Mouse (Mus musculus) liver, embryonic 12.5 days (tissue): ENCODE measurements around the gene U2af1l4. TPM values are rescaled to one million over a fixed set of nuclear protein-coding genes. Genes with fewer than 3 reads are reported as not detected.

Source experiments
- ATAC-seq: fragments of 200-750 bp; cut with Nextera tagmentation; 2 replicates; pipeline ENCODE4 v1.8.0; 2017; ENCODE audit warnings: moderate number of reproducible peaks, mild to moderate bottlenecking, moderate library complexity
- H3K27ac ChIP-seq: fragments of 300-500 bp; sonication (generic); 2 replicates; pipeline ENCODE4 v1.5.1; 2016; ENCODE audit warnings: mild to moderate bottlenecking
- H3K27me3 ChIP-seq: fragments of 300-500 bp; sonication (generic); replicated peaks from 2 replicates; pipeline ENCODE4 v1.6.1; 2016; ENCODE audit warnings: mild to moderate bottlenecking, moderate library complexity
- H3K36me3 ChIP-seq: fragments of 300-500 bp; sonication (generic); 2 replicates; pipeline ENCODE4 v1.6.1; 2016; ENCODE audit warnings: mild to moderate bottlenecking, moderate library complexity
- H3K4me1 ChIP-seq: fragments of 300-500 bp; sonication (generic); 2 replicates; pipeline ENCODE4 v1.6.1; 2016
- H3K4me2 ChIP-seq: fragments of 300-500 bp; sonication (generic); 2 replicates; pipeline ENCODE4 v1.6.1; 2016; ENCODE audit warnings: mild to moderate bottlenecking, moderate library complexity
- H3K4me3 ChIP-seq: fragments of 300-500 bp; sonication (generic); 2 replicates; pipeline ENCODE4 v1.5.1; 2016; ENCODE audit warnings: mild to moderate bottlenecking, moderate library complexity
- H3K9ac ChIP-seq: fragments of 300-500 bp; sonication (generic); 2 replicates; pipeline ENCODE4 v1.6.1; 2016; ENCODE audit warnings: mild to moderate bottlenecking, moderate library complexity
- H3K9me3 ChIP-seq: fragments of 300-500 bp; sonication (generic); replicated peaks from 2 replicates; pipeline ENCODE4 v1.6.1; 2016; ENCODE audit warnings: mild to moderate bottlenecking, moderate library complexity
- WGBS: fragments of 180-500 bp; shearing (Covaris S2); methylation state at CpG from one replicate; pipeline ENCODE4 v1.1.7; 2016; ENCODE audit not compliant: insufficient replicate concordance; 5-methylcytosine and 5-hydroxymethylcytosine counted together
- polyA plus RNA-seq: library from polyadenylated mRNA; unstranded; fragments of >200 nt; fragmentation: Nextera tagmentation; extraction: Ambion mirVana; gene quantifications from 2 replicates; pipeline ENCODE4 v1.2.1, GENCODE M21; 2016

The U2af1l4 gene
- polyA plus RNA-seq, 1 experiment from 2014 or later: 55.1 TPM

- Histone ChIP-seq H3K4me2 (no peak overlapping the region), H3K4me3 (no peak overlapping the region), H3K9ac (no peak overlapping the region), H3K9me3 (no peaks in the 10 kb centered on the region), H3K27ac (no peak overlapping the region), H3K27me3 (no peaks in the 10 kb centered on the region), H3K4me1 (peaks cover 21% of the 10 kb centered on the region), H3K36me3 (peaks cover 82% of the 10 kb centered on the region)
- 87% methylated on average over 11 of the region's 11 CpGs for WGBS
- no peak for ATAC-seq
Measured at GRCm38 (mm10) chr7:30567555-30567954, 4.5 kb downstream of the U2af1l4 start.

- H3K9ac ChIP-seq: no peak overlapping the region
- peaks cover 20% of the 10 kb centered on the region for H3K4me1 ChIP-seq
- no peaks in the 10 kb centered on the region for H3K27me3 ChIP-seq
- peaks cover 98% of the 10 kb centered on the region for H3K36me3 ChIP-seq
- WGBS: 59% methylated on average over 5 of the region's 5 CpGs
- H3K4me3 ChIP-seq: no peak overlapping the region
- H3K27ac ChIP-seq: 0 out of 2 replicates have a peak overlapping the region, but pooled peaks have one; percentile 43
- H3K9me3 ChIP-seq: no peaks in the 10 kb centered on the region
- ATAC-seq: 0 out of 2 replicates have a peak, but pooled peaks have one; percentile 36
- H3K4me2 ChIP-seq: no peak overlapping the region
Measured at GRCm38 (mm10) chr7:30572389-30572788, 9.3 kb downstream of the U2af1l4 start.

- Histone ChIP-seq H3K9me3 (no peaks in the 10 kb centered on the region), H3K4me3 (no peak overlapping the region), H3K9ac (no peak overlapping the region), H3K27ac (no peak overlapping the region), H3K36me3 (peaks cover 100% of the 10 kb centered on the region), H3K4me1 (peaks cover 20% of the 10 kb centered on the region), H3K27me3 (no peaks in the 10 kb centered on the region), H3K4me2 (no peak overlapping the region)
- ATAC-seq: no peak
- WGBS: 74% methylated on average over 2 of the region's 2 CpGs
Measured at GRCm38 (mm10) chr7:30572969-30573368, 9.9 kb downstream of the U2af1l4 start.

- 86% methylated on average over 8 of the region's 8 CpGs for WGBS
- H3K4me2 ChIP-seq: no peak overlapping the region
- no peak overlapping the region for H3K9ac ChIP-seq
- H3K27me3 ChIP-seq: no peaks in the 10 kb centered on the region
- H3K27ac ChIP-seq: no peak overlapping the region
- no peaks in the 10 kb centered on the region for H3K4me1 ChIP-seq
- H3K4me3 ChIP-seq: no peak overlapping the region
- no peaks in the 10 kb centered on the region for H3K9me3 ChIP-seq
- no peak for ATAC-seq
- peaks cover 100% of the 10 kb centered on the region for H3K36me3 ChIP-seq
Measured at GRCm38 (mm10) chr7:30579950-30580349, 16.8 kb downstream of the U2af1l4 start.

GRCm38 (mm10) chr7:30581547-30581946, 18.4 kb downstream of the U2af1l4 start:
- 93% methylated on average over 16 of the region's 16 CpGs for WGBS
- Histone ChIP-seq H3K4me3 (no peak overlapping the region), H3K4me2 (no peak overlapping the region), H3K4me1 (peaks cover 4% of the 10 kb centered on the region), H3K27me3 (no peaks in the 10 kb centered on the region), H3K9me3 (no peaks in the 10 kb centered on the region), H3K27ac (no peak overlapping the region), H3K36me3 (peaks cover 100% of the 10 kb centered on the region), H3K9ac (no peak overlapping the region)
- no peak for ATAC-seq

- Histone ChIP-seq H3K36me3 (peaks cover 77% of the 10 kb centered on the region), H3K4me1 (peaks cover 16% of the 10 kb centered on the region), H3K9ac (no peak overlapping the region), H3K4me2 (no peak overlapping the region), H3K9me3 (no peaks in the 10 kb centered on the region), H3K27ac (no peak overlapping the region), H3K4me3 (no peak overlapping the region), H3K27me3 (no peaks in the 10 kb centered on the region)
- WGBS: 91% methylated on average over 10 of the region's 10 CpGs
- ATAC-seq: no peak
Measured at GRCm38 (mm10) chr7:30584339-30584738, 21.2 kb downstream of the U2af1l4 start.

GRCm38 (mm10) chr7:30585170-30585569, 22.1 kb downstream of the U2af1l4 start:
- H3K9me3 ChIP-seq: no peaks in the 10 kb centered on the region
- WGBS: 95% methylated on average over 7 of the region's 7 CpGs
- no peak overlapping the region for H3K4me2 ChIP-seq
- no peak overlapping the region for H3K27ac ChIP-seq
- H3K4me1 ChIP-seq: peaks cover 21% of the 10 kb centered on the region
- ATAC-seq: no peak
- H3K27me3 ChIP-seq: no peaks in the 10 kb centered on the region
- H3K4me3 ChIP-seq: no peak overlapping the region
- H3K36me3 ChIP-seq: peaks cover 68% of the 10 kb centered on the region
- no peak overlapping the region for H3K9ac ChIP-seq

- Histone ChIP-seq H3K9ac (peak overlapping the region; percentile 100; the same call in 1 of the 2 replicates), H3K4me1 (peaks cover 21% of the 10 kb centered on the region), H3K4me3 (peak overlapping the region; percentile 100), H3K9me3 (no peaks in the 10 kb centered on the region), H3K36me3 (peaks cover 55% of the 10 kb centered on the region), H3K4me2 (peak overlapping the region; percentile 94), H3K27me3 (no peaks in the 10 kb centered on the region), H3K27ac (no peak overlapping the region)
- WGBS: 86% methylated on average over 28 of the region's 28 CpGs
- ATAC-seq: no peak
Measured at GRCm38 (mm10) chr7:30586455-30587020, 23.4 kb downstream of the U2af1l4 start.

GRCm38 (mm10) chr7:30587842-30588667, 25.0 kb downstream of the U2af1l4 start:
- H3K9ac ChIP-seq: peak overlapping the region; percentile 100
- WGBS: under 1% methylated on average over 67 of the region's 67 CpGs
- H3K27me3 ChIP-seq: no peaks in the 10 kb centered on the region
- no peaks in the 10 kb centered on the region for H3K9me3 ChIP-seq
- H3K36me3 ChIP-seq: peaks cover 39% of the 10 kb centered on the region
- peak; percentile 27 for ATAC-seq
- H3K27ac ChIP-seq: peak overlapping the region; percentile 92
- peak overlapping the region; percentile 100 for H3K4me3 ChIP-seq
- H3K4me2 ChIP-seq: peak overlapping the region; percentile 94
- H3K4me1 ChIP-seq: peaks cover 23% of the 10 kb centered on the region

- peak within 1 kb of the TSS; percentile 92 for H3K27ac ChIP-seq
- WGBS: under 1% methylated on average over 55 of the region's 68 CpGs
- H3K4me1 ChIP-seq: peaks cover 31% of the 10 kb centered on the region
- H3K36me3 ChIP-seq: peaks cover 31% of the 10 kb centered on the region
- peak within 1 kb of the TSS; percentile 100 for H3K9ac ChIP-seq
- H3K27me3 ChIP-seq: no peaks in the 10 kb centered on the region
- H3K4me2 ChIP-seq: peak within 1 kb of the TSS; percentile 94
- peak within 1 kb of the TSS; percentile 100 for H3K4me3 ChIP-seq
- H3K9me3 ChIP-seq: no peaks in the 10 kb centered on the region
- peak; percentile 95 for ATAC-seq
Measured at GRCm38 (mm10) chr7:30588676-30589434, 25.8 kb downstream of the U2af1l4 start, which contains the start of gene Kmt2b. Gene Kmt2b (minus strand): TSS chr7:30588726.

GRCm38 (mm10) chr7:30589435-30590301, 26.6 kb downstream of the U2af1l4 start:
- H3K4me2 ChIP-seq: peak overlapping the region; percentile 94
- no peaks in the 10 kb centered on the region for H3K9me3 ChIP-seq
- peaks cover 40% of the 10 kb centered on the region for H3K4me1 ChIP-seq
- peak overlapping the region; percentile 100 for H3K4me3 ChIP-seq
- WGBS: 31% methylated on average over 40 of the region's 40 CpGs
- 0 out of 2 replicates have a peak, but pooled peaks cover 3% of the 10 kb centered on the region for H3K27me3 ChIP-seq
- peak overlapping the region; percentile 100 for H3K9ac ChIP-seq
- peak; percentile 38 for ATAC-seq
- peaks cover 23% of the 10 kb centered on the region for H3K36me3 ChIP-seq
- H3K27ac ChIP-seq: peak overlapping the region; percentile 92
